Mouse (Mus musculus): ENCODE data around the gene Hexim2. TPM values are rescaled to one million over a fixed set of nuclear protein-coding genes. Genes with fewer than 3 reads are reported as not detected.

Hexim2 gene
- polyA plus RNA-seq, 1 experiment from 2014 or later = 6.5 TPM

GRCm38 (mm10) chr11:103169664-103170063 lies 37.4 kb downstream of the Hexim2 start:
- 0 out of 2 replicates have a peak, but pooled peaks cover 10% of the 10 kb centered on the region for H3K4me1 ChIP-seq (replicated peaks; ENCODE audit: insufficient read depth, low read length)
- TF ChIP-seq CTCF (IDR thresholded peaks at IDR 0.05; ENCODE audit: low read depth) = no peak
- H3K36me3 ChIP-seq (ENCODE audit: insufficient read depth, low read length) = no peaks in the 10 kb centered on the region
- DNase-seq (ENCODE audit: low spot score) (no peak), ATAC-seq (replicated peaks; ENCODE audit: low FRiP score, low read depth) (no peak)
- H3K27me3 ChIP-seq (ENCODE audit: insufficient read depth, low read length) = no peaks in the 10 kb centered on the region
- no peak overlapping the region for H3K4me3 ChIP-seq (replicated peaks; ENCODE audit: low read depth, low read length)
- no peak overlapping the region for H3K27ac ChIP-seq
- H3K4me2 ChIP-seq (ENCODE audit: low read length) = no peak overlapping the region
- no peaks in the 10 kb centered on the region for H3K9me3 ChIP-seq (replicated peaks; ENCODE audit: low read length)
- H3K9ac ChIP-seq (ENCODE audit: low read depth, low read length) = no peak overlapping the region
- 87% methylated on average over 5 of the region's 5 CpGs for WGBS

- DNase-seq (ENCODE audit: low spot score) (no peak), ATAC-seq (replicated peaks; ENCODE audit: low FRiP score, low read depth) (no peak)
- no peaks in the 10 kb centered on the region for H3K9me3 ChIP-seq (replicated peaks; ENCODE audit: low read length)
- H3K36me3 ChIP-seq (ENCODE audit: insufficient read depth, low read length) = no peaks in the 10 kb centered on the region
- H3K4me3 ChIP-seq (replicated peaks; ENCODE audit: low read depth, low read length) = peak overlapping the region; percentile 69; the same call in 1 of the 2 replicates
- H3K9ac ChIP-seq (ENCODE audit: low read depth, low read length) = peak overlapping the region; percentile 71; the same call in 1 of the 2 replicates
- 39% methylated on average over 3 of the region's 3 CpGs for WGBS
- H3K27me3 ChIP-seq (ENCODE audit: insufficient read depth, low read length) = no peaks in the 10 kb centered on the region
- H3K4me1 ChIP-seq (replicated peaks; ENCODE audit: insufficient read depth, low read length) = 0 out of 2 replicates have a peak, but pooled peaks cover 14% of the 10 kb centered on the region
- no peak overlapping the region for H3K27ac ChIP-seq
- H3K4me2 ChIP-seq (ENCODE audit: low read length) = peak overlapping the region; percentile 99
- no peak for TF ChIP-seq CTCF (IDR thresholded peaks at IDR 0.05; ENCODE audit: low read depth)
Measured at GRCm38 (mm10) chr11:103170111-103170493, 37.9 kb downstream of the Hexim2 start.

DNA sequence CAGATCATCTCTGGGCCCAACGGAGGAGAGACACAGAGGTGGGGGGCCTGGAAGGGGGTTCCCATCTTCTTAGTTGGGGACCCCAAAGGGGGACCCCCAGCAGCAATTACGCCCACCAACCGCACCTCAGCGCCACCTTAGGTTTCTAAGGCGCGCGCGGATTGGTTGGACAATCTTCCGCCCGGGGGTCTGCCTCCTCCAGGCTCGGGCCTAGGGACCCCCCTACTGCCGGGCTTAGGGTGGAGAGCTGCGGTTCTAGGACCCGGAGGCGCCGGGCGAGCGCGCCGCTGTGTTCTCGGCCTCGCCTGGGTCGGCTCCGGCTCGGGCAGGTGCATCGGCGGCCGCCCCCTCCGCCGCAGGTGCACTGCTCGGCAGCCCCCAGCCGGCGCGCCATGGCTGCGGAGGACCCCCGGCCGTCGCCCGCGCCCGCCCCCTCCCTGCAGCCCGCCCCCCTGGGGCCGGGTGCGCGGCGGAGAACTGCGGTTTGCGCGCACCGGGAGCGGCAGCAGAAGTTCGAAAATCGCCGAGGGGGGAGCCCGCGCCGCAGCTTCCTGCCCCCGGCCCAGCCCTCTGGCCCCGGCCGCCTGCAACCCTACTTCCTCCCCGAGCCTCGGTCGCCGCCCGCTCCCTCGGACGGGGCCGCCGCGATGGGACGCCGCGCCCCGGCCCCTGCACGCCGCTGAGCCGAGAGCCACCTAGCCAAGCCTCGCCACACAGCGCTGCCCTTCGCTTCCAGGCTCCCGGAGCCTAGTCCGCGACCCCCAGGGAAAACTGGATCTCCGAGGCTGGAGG lies 38.5 kb downstream of the Hexim2 start, which contains the start of gene Fmnl1:
Fmnl1 (plus strand) TSS at position 614 of the 792 bp plus-strand sequence.
- Histone ChIP-seq H3K4me1 (replicated peaks; ENCODE audit: insufficient read depth, low read length) (0 out of 2 replicates have a peak, but pooled peaks cover 15% of the 10 kb centered on the region), H3K4me2 (ENCODE audit: low read length) (peak within 1 kb of the TSS; percentile 99), H3K4me3 (replicated peaks; ENCODE audit: low read depth, low read length) (peak within 1 kb of the TSS; percentile 69), H3K36me3 (ENCODE audit: insufficient read depth, low read length) (no peaks in the 10 kb centered on the region), H3K9me3 (replicated peaks; ENCODE audit: low read length) (no peaks in the 10 kb centered on the region), H3K9ac (ENCODE audit: low read depth, low read length) (peak within 1 kb of the TSS; percentile 71), H3K27me3 (ENCODE audit: insufficient read depth, low read length) (no peaks in the 10 kb centered on the region), H3K27ac (peak within 1 kb of the TSS; percentile 52; the same call in 1 of the 2 replicates)
- no peak for TF ChIP-seq CTCF (IDR thresholded peaks at IDR 0.05; ENCODE audit: low read depth)
- DNase-seq (ENCODE audit: low spot score) = peak; percentile 33
- ATAC-seq (replicated peaks; ENCODE audit: low FRiP score, low read depth) = peak; percentile 34; the same call in 1 of the 2 replicates
- 1% methylated on average over 72 of the region's 84 CpGs for WGBS

DNA sequence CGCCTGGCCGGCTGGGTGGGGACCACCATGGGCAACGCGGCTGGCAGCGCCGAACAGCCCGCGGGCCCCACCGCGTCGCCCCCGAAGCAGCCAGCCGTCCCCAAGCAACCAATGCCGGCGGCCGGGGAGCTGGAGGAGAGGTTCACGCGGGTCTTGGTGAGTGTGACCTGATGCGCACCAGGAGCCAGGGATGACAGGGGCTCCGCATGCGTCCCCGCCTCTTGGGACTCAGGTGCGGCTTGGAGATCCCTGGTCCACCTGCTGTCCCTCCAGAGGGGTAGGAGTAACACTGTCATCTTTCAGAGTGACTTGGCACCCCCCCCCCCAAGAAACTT lies 39.0 kb downstream of the Hexim2 start:
- Histone ChIP-seq H3K4me3 (replicated peaks; ENCODE audit: low read depth, low read length) (peak overlapping the region; percentile 69), H3K4me1 (replicated peaks; ENCODE audit: insufficient read depth, low read length) (0 out of 2 replicates have a peak, but pooled peaks cover 19% of the 10 kb centered on the region), H3K27me3 (ENCODE audit: insufficient read depth, low read length) (no peaks in the 10 kb centered on the region), H3K27ac (peak overlapping the region; percentile 52; the same call in 1 of the 2 replicates), H3K36me3 (ENCODE audit: insufficient read depth, low read length) (no peaks in the 10 kb centered on the region), H3K4me2 (ENCODE audit: low read length) (peak overlapping the region; percentile 99), H3K9ac (ENCODE audit: low read depth, low read length) (peak overlapping the region; percentile 71), H3K9me3 (replicated peaks; ENCODE audit: low read length) (no peaks in the 10 kb centered on the region)
- DNase-seq (ENCODE audit: low spot score) (no peak), ATAC-seq (replicated peaks; ENCODE audit: low FRiP score, low read depth) (0 out of 2 replicates have a peak, but pooled peaks have one; percentile 4)
- WGBS = 1% methylated on average over 22 of the region's 23 CpGs
- TF ChIP-seq CTCF (IDR thresholded peaks at IDR 0.05; ENCODE audit: low read depth) = no peak

GRCm38 (mm10) chr11:103171703-103172391 lies 39.6 kb downstream of the Hexim2 start:
- TF ChIP-seq CTCF (IDR thresholded peaks at IDR 0.05; ENCODE audit: low read depth) = no peak
- DNase-seq (ENCODE audit: low spot score) (no peak), ATAC-seq (replicated peaks; ENCODE audit: low FRiP score, low read depth) (peak; percentile 61)
- H3K4me3 ChIP-seq (replicated peaks; ENCODE audit: low read depth, low read length) = peak overlapping the region; percentile 69; the same call in 1 of the 2 replicates
- no peaks in the 10 kb centered on the region for H3K27me3 ChIP-seq (ENCODE audit: insufficient read depth, low read length)
- H3K36me3 ChIP-seq (ENCODE audit: insufficient read depth, low read length) = no peaks in the 10 kb centered on the region
- H3K9ac ChIP-seq (ENCODE audit: low read depth, low read length) = no peak overlapping the region
- H3K4me1 ChIP-seq (replicated peaks; ENCODE audit: insufficient read depth, low read length) = 0 out of 2 replicates have a peak, but pooled peaks cover 19% of the 10 kb centered on the region
- H3K27ac ChIP-seq = peak overlapping the region; percentile 52; the same call in 1 of the 2 replicates
- H3K4me2 ChIP-seq (ENCODE audit: low read length) = peak overlapping the region; percentile 99
- WGBS = 43% methylated on average over 9 of the region's 9 CpGs
- no peaks in the 10 kb centered on the region for H3K9me3 ChIP-seq (replicated peaks; ENCODE audit: low read length)

GRCm38 (mm10) chr11:103172392-103173040 lies 40.3 kb downstream of the Hexim2 start:
- Histone ChIP-seq H3K27ac (peak overlapping the region; percentile 52; the same call in 1 of the 2 replicates), H3K9me3 (replicated peaks; ENCODE audit: low read length) (no peaks in the 10 kb centered on the region), H3K4me1 (replicated peaks; ENCODE audit: insufficient read depth, low read length) (0 out of 2 replicates have a peak, but pooled peaks cover 19% of the 10 kb centered on the region), H3K36me3 (ENCODE audit: insufficient read depth, low read length) (no peaks in the 10 kb centered on the region), H3K27me3 (ENCODE audit: insufficient read depth, low read length) (no peaks in the 10 kb centered on the region), H3K9ac (ENCODE audit: low read depth, low read length) (no peak overlapping the region), H3K4me2 (ENCODE audit: low read length) (peak overlapping the region; percentile 1; the same call in 1 of the 2 replicates), H3K4me3 (replicated peaks; ENCODE audit: low read depth, low read length) (no peak overlapping the region)
- TF ChIP-seq CTCF (IDR thresholded peaks at IDR 0.05; ENCODE audit: low read depth) = no peak
- 72% methylated on average over 6 of the region's 6 CpGs for WGBS
- no peak for ATAC-seq (replicated peaks; ENCODE audit: low FRiP score, low read depth)
- no peak for DNase-seq (ENCODE audit: low spot score)
